Mouse (Mus musculus): ENCODE measurements around the gene Sigirr.
A peak's percentile ranks its signal among the peaks of the same experiment; 100 is the strongest.

Gene Sigirr

DNA sequence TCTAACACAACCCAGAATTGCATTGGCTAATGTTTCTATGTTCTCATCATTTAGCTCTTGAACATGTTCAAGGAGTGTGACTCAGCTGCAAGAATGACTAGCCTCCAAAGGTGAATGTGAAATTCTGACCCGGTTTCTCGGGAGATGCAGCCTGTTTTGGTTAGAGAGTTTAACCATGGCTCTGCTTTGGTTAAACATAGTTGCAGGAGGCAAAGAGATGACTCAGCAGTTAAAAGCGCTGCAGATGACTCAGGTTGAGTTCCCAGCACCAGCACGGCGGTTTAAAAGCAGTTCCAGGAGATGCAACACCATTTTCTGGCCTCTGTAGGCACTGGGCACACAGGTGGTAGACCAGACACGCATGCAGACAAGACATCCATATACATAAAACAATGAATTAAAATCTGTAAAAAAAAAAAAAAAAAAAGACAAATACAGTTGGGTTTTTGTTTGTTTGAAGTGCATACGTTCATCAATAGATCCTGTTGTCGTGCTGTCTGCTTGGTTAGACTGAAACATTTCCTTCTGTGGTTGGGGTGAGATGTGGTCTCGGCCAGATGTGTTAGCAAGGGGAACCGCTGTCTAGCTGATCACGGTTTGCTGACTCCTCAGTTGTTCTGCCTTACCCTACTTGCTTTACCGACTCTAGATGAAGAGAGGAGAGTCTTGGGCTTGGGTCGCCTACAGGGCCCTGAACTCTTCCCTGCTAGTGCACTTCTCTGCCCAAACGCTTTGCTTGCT, 41.6 kb downstream of the Sigirr start:
- no peak for DNase-seq

DNA sequence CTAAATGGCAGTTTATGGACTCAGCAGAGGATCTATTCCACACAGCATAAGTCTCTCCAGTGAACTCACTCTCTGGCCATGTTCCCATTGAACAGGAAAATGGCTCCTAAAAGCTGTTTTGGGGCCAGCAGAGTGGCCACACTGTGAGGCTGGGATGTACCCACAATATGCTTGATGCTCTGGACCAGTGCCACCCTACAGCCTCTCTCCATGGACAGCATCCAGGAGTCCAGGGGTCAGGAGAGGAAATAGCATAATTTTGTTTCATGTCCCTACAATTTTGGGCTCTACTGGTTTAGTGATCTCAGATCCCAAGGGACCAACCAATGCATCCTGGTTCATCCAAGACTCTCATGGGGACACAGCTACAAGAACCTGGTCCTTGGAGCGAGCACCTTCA, 42.8 kb downstream of the Sigirr start:
- DNase-seq, result no peak

DNA sequence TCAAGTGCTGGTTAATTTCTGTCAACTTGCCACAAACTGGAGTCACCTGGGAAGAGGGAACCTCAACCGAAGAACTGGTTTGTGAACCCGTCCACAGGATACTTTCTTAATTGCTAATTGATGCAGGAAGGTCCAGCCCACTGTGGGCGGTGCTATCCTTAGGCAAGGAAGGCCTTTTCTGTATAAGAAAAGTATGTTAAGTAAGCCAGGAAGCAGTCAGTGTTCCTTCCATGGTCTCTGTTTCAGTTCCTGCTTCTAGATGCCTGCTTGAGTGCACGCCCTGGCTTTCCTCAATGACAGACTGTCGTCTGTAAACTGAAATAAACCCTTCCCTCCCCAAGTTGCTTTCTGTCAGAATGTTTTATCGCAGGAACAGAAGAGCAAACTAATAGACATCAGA, 43.4 kb downstream of the Sigirr start:
- no peak for DNase-seq

DNA sequence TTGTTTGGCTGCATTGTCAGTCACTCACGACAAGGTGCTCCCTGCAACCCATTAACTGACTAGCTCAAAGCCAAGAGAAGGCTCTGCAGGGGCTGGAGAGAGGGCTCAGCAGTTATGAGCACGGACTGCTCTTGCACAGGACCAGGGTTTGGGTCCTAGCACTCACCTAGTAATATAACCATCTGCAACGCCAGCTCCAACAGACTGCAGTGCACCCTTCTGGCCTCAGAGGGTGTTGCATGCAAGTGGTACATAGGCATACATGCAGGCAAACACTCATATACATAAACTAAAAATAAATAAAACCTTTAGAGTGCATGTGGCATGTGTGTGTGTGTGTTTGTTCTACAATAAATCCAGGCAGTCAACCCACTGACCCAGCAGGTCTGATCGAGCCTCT, 44.6 kb downstream of the Sigirr start:
- no peak for DNase-seq

DNA sequence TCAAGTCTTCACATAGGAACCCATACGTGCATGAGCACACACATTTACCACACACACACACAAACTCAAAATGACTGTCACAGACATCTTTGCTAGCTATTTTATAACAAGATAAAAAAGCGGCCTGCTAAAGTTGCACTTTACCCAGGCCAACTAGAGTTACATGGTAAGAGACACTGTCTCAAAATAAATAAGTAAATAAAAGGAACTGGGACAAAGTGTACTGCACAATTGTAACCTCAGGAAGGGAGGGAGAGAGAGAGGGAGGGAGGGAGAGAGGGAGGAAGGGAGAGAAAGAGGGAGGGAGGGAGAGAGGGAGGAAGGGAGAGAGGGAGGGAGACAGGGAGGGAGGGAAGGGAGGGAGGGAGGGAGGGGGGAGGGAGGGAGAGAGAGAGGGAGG, 48.0 kb downstream of the Sigirr start:
- DNase-seq, result no peak

DNA sequence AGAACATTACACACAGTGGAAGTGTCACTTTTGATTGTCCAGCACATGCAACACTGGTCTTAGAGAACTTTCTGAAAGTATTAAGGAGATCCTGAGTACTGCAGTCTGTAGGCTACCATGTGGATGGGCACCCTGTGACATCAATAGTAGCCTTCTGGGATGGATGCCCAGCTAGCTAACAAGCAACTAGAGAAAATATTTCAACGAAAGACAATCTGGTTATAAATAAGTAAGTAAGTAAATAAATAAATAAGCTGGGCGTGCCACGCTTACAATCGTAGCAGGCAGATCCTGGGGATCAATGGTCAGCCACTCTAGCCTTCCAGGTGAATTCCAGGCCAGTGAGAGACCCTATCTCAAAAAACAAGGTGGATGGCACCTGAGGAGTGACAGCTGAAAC, 48.4 kb downstream of the Sigirr start:
- DNase-seq, result no peak

DNA sequence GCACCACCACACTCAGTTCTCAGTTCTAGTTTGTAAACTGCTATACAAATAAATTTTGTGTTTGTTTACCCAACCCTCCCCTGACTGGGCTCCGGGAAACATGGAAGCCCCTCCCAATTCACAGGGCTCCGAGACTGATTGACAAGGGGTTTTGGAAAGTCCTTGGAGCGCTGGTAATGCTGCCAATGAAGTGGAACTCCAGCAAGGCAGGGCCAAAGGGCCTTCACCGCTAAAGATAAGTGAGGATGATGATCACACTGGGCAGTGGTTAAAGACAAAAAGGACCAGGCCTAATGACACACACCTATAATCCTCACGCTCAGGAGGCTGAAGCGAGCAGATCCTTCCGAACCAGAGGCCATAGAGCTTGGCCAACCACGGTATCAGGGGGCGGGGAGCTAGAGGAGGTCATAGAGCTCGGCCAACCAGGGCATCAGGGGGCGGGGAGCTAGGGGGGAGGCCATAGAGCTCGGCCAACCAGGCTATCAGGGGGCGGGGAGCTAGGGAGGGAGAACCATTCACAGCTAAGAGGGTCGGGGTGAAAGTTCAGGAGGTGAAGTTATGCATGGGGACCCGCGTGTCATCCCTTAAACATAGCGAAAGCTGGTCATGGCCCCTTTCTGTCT, 49.2 kb downstream of the Sigirr start:
- no peak for DNase-seq

DNA sequence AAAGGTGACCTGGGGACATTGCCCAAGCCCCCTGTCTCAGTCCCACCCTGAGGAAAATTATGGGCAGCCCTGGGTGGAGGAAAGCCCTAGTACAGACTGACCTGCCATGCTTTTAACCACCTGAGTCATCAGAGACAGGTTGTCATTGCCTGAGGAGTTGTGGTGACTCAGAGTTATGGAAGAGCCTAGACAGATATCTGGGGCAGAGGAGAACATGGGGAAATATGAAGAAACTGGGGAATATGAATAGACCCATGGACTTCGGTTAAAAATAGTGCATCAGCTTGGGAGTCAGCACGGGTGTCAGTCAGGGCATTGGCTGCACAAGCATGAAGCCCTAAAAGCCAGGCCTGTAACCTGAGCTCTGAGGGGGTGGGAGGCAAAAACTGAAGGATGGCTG, 51.0 kb downstream of the Sigirr start:
- DNase-seq, result no peak

DNA sequence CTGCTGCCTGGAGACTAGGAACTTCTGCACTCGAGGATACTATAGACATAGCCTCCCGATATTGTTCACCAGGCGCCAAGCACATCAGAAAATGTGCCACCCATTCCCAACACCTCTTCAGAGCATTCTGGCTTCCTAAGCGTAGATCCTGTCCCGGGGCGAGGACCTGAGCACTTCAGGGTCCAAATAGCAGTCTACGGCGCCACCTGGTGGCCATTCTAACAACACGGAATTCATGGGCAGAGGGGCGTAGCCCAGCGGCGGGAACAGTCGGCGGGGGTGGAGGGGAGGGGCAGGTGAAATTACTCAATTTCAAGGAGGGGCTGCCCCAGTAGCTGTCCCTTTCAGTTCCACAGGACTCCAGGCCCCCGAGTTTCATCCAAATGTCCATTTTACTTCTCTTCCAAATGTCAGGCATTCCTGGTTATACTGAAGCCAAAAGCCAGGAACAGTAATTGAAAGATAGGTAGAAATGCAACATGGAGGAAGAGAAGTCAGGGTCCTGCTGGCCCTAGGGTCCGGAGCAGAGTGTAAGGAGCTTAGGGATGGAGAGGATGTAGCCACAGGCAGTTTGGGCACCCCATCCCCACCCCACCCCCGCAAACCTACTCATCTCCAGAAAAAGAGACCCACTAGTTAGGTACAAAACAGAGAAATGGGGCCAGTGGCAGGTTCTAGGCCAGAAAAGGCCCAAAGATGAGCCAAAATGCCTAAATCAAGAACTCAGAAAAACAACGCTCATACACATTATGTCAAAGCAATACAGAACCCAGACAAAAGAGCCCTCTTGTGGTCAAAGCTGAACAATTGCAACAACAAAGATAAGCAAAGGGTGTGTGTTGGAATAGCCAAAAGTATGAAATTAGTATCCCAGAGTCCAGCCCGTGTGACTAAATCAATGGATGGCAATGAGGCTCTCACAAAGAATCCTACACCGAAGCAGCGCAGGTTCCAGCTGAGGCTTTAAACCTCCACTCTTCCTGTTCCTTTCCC, 51.9 kb downstream of the Sigirr start:
- peak; percentile 81 for DNase-seq

DNA sequence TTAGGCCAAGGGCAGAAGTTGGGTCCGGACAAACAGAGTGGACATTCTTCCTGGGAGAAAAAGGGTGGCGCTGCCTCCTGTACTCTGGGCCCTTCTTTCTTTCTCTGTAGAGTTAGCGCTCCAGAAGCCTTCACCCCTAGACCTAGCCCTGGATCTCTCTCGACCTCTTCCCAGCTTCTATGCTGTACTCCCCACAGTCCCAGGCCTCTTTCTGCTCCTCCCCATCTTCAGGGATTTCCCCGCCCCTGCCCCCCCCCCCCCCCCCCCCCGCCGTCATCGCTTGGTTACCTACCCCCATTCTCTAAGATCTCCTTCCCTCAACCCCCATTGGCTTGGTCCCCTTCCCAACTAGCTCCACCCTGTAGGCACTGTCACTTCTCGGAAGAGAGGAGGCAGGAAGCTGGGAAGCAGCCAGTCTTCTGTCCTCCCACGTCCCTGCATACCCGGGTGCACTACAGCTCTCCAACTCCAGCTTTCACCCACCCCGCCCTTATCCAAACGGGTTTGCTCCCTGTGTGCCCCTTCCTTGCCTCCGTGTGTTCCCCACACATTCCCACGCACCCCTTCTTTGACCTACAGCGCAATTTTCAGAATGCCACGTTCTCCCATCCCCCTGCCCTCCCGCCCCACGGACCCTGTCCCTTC, 52.7 kb downstream of the Sigirr start:
- peak; percentile 73 for DNase-seq

DNA sequence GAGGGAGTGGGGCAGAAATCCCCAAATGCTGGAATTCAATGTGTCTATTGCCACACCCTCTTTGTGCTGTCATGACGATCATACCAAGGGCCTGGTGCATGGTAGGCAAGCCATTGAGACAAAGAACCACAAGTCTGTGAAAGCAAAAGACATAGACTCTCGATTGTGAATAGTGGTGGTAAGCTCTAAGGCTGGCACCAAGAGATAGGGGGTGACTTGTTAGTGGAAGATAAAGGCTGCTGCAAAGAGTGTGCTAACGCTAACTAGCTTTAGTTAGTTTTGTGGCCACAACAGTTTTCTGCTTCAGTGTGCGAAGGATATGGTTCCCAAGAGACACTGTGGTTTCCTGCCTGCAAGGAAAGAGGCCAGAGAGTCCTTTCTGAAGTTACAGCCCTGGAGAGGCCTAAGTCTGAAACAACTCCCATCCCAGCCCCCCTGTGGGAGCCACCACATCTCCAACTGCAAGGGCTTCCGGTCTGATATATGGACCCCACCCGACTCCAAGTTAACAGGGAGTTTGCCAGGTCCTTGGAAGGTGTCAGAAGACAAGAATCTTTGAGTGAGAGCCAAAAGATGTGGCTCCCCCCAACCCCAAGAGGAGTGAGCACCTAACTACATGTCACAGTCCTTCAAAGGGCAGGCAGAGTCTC, 53.3 kb downstream of the Sigirr start:
- no peak for DNase-seq

DNA sequence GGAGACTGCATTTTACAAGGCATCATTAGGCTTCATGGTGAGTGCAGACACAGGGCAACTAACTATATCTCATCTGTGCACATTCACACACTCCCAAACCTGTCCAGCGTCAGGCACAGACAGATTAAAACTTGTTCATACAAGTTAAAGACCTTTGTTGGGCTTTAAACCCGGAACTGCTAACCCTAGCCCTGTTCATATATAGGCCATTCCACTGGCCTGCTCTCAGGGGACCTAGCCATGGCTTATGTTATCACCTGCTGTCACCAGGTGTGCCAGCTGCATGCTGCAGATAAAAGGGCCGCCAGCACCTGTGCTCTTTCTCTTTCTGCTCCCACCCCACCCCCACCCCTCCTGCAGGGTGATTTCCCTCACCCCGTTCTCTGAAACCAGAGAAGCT, 57.8 kb downstream of the Sigirr start:
- DNase-seq, result no peak

DNA sequence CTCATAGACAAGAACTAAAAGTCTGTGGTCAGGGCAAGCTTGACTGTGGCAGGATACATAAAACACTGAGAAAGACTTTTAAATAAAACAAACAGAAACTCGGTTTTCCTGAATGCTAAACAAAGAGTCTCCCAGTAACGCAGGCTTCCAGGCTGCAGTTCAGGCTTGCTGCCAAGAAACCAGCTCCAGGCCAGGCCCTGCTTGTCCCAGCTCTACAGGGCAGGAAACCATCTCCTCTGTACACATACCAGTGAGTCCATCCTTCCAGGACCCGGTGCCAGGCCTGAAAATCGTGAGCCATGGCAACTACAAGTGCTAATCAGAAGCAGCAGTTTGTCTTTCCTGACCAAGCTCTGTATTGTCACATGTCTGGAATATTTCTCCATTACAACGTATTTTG, 58.7 kb downstream of the Sigirr start:
- DNase-seq, result no peak
